Mouse (Mus musculus): ENCODE measurements around the gene Bcar1. TPM values are rescaled to one million over a fixed set of nuclear protein-coding genes. Genes with fewer than 3 reads are reported as not detected.

Gene Bcar1
- polyA plus RNA-seq, 1 experiment, result 20.4 TPM

- Histone ChIP-seq H3K27me3 (ENCODE audit: control insufficient read depth, insufficient read depth, low read length) (no peaks in the 10 kb centered on the region), H3K27ac (ENCODE audit: insufficient read depth, low read length) (no peak overlapping the region), H3K36me3 (ENCODE audit: control insufficient read depth, insufficient read depth, low read length) (peaks cover 3% of the 10 kb centered on the region; the same call in 1 of the 2 replicates), H3K4me1 (ENCODE audit: control insufficient read depth, insufficient read depth, insufficient read length) (no peaks in the 10 kb centered on the region), H3K4me3 (ENCODE audit: extremely low read depth, insufficient read depth, insufficient read length) (no peak overlapping the region)
- DNase-seq (ENCODE audit: low read depth in 1 of 2, low spot score in 2 of 2), result no peak
- TF ChIP-seq CTCF (IDR thresholded peaks at IDR 0.05; ENCODE audit: extremely low read depth, insufficient read depth, insufficient read length, insufficient replicate concordance) (no peak), POLR2A (IDR thresholded peaks at IDR 0.05; ENCODE audit: low read depth, low read length) (no peak)
- 92% methylated on average over 7 of the region's 7 CpGs for WGBS
Observed at GRCm38 (mm10) chr8:111778801-111779200, 35.2 kb upstream of the Bcar1 start.

GRCm38 (mm10) chr8:111776492-111776891, 32.9 kb upstream of the Bcar1 start:
- Histone ChIP-seq H3K36me3 (ENCODE audit: control insufficient read depth, insufficient read depth, low read length) (peaks cover 3% of the 10 kb centered on the region; the same call in 1 of the 2 replicates), H3K4me1 (ENCODE audit: control insufficient read depth, insufficient read depth, insufficient read length) (no peaks in the 10 kb centered on the region), H3K27me3 (ENCODE audit: control insufficient read depth, insufficient read depth, low read length) (no peaks in the 10 kb centered on the region), H3K27ac (ENCODE audit: insufficient read depth, low read length) (no peak overlapping the region), H3K4me3 (ENCODE audit: extremely low read depth, insufficient read depth, insufficient read length) (no peak overlapping the region)
- no peak for TF ChIP-seq POLR2A (IDR thresholded peaks at IDR 0.05; ENCODE audit: low read depth, low read length)
- no peak for TF ChIP-seq CTCF (IDR thresholded peaks at IDR 0.05; ENCODE audit: extremely low read depth, insufficient read depth, insufficient read length, insufficient replicate concordance)
- no peak for DNase-seq (ENCODE audit: low read depth in 1 of 2, low spot score in 2 of 2)
- WGBS, result 79% methylated on average over 4 of the region's 4 CpGs

DNA sequence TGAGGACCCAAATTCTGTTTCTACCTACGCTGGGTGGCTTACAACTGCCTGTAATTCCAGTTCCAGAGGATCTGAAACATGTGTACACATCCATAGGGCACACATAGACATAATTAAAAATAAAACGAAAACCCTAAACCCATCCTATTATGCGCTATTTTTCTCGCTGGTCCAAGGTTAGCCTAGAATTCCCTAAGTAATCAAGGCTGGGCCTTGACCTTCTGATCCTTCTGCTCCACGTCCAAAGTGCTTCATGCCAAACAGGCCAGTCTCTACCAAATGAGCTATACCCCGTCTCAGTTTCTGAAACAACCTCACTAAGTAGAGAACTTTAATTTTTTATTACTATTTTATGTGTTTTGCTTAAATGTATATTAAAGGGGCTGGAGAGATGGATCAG, 32.2 kb upstream of the Bcar1 start:
- no peak overlapping the region for H3K4me3 ChIP-seq (ENCODE audit: extremely low read depth, insufficient read depth, insufficient read length)
- H3K4me1 ChIP-seq (ENCODE audit: control insufficient read depth, insufficient read depth, insufficient read length), result no peaks in the 10 kb centered on the region
- DNase-seq (ENCODE audit: low read depth in 1 of 2, low spot score in 2 of 2), result no peak
- H3K27me3 ChIP-seq (ENCODE audit: control insufficient read depth, insufficient read depth, low read length), result no peaks in the 10 kb centered on the region
- 91% methylated on average over 6 of the region's 6 CpGs for WGBS
- no peak overlapping the region for H3K27ac ChIP-seq (ENCODE audit: insufficient read depth, low read length)
- TF ChIP-seq CTCF (IDR thresholded peaks at IDR 0.05; ENCODE audit: extremely low read depth, insufficient read depth, insufficient read length, insufficient replicate concordance), result no peak
- no peak for TF ChIP-seq POLR2A (IDR thresholded peaks at IDR 0.05; ENCODE audit: low read depth, low read length)
- H3K36me3 ChIP-seq (ENCODE audit: control insufficient read depth, insufficient read depth, low read length), result peaks cover 3% of the 10 kb centered on the region; the same call in 1 of the 2 replicates

DNA sequence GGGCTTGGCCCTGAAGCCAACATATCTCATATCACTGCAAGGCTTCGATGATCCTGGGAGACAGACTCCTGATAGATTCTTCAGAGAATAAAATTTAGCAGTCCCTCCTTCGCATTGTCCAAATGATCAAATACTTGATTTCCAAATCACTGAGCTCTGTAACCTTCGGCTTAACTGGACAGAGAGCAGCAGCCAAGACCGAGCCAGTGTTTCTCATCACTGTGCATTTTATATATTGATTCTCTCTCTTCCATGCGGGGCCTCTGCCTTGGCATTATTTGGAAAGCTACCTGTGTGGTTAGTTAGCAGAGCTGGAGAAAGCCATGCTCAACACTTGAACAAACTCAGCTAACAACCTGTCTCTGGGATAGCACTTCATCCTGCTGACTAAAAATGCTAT, 29.9 kb upstream of the Bcar1 start:
- 94% methylated on average over 5 of the region's 5 CpGs for WGBS
- H3K36me3 ChIP-seq (ENCODE audit: control insufficient read depth, insufficient read depth, low read length), result peaks cover 5% of the 10 kb centered on the region
- no peak overlapping the region for H3K27ac ChIP-seq (ENCODE audit: insufficient read depth, low read length)
- DNase-seq (ENCODE audit: low read depth in 1 of 2, low spot score in 2 of 2), result no peak
- no peak for TF ChIP-seq CTCF (IDR thresholded peaks at IDR 0.05; ENCODE audit: extremely low read depth, insufficient read depth, insufficient read length, insufficient replicate concordance)
- no peak for TF ChIP-seq POLR2A (IDR thresholded peaks at IDR 0.05; ENCODE audit: low read depth, low read length)
- no peak overlapping the region for H3K4me3 ChIP-seq (ENCODE audit: extremely low read depth, insufficient read depth, insufficient read length)
- H3K27me3 ChIP-seq (ENCODE audit: control insufficient read depth, insufficient read depth, low read length), result no peaks in the 10 kb centered on the region
- H3K4me1 ChIP-seq (ENCODE audit: control insufficient read depth, insufficient read depth, insufficient read length), result no peaks in the 10 kb centered on the region

DNA sequence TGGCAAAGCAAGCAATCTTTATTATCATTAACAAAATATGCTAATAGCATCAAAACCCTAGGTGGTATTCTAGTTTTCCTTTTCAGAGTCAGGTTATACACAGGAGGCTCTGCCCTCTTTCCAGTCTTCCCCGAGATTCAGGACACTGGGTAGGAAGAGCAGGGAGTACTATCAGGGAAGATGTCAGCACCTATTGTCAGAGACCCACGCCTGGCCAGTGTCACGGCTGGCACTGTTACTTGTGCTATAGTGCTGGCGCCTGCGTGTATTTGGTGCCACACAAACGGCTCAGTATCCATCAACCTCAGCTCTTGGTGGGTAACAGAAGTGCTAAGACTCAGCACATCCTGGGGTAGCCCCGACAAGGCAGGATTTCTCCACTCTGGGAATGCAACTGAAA, 29.4 kb upstream of the Bcar1 start:
- peaks cover 6% of the 10 kb centered on the region for H3K36me3 ChIP-seq (ENCODE audit: control insufficient read depth, insufficient read depth, low read length)
- H3K27ac ChIP-seq (ENCODE audit: insufficient read depth, low read length), result no peak overlapping the region
- H3K4me3 ChIP-seq (ENCODE audit: extremely low read depth, insufficient read depth, insufficient read length), result no peak overlapping the region
- WGBS, result 94% methylated on average over 7 of the region's 7 CpGs
- no peak for DNase-seq (ENCODE audit: low read depth in 1 of 2, low spot score in 2 of 2)
- no peaks in the 10 kb centered on the region for H3K4me1 ChIP-seq (ENCODE audit: control insufficient read depth, insufficient read depth, insufficient read length)
- no peak for TF ChIP-seq POLR2A (IDR thresholded peaks at IDR 0.05; ENCODE audit: low read depth, low read length)
- no peak for TF ChIP-seq CTCF (IDR thresholded peaks at IDR 0.05; ENCODE audit: extremely low read depth, insufficient read depth, insufficient read length, insufficient replicate concordance)
- H3K27me3 ChIP-seq (ENCODE audit: control insufficient read depth, insufficient read depth, low read length), result no peaks in the 10 kb centered on the region

DNA sequence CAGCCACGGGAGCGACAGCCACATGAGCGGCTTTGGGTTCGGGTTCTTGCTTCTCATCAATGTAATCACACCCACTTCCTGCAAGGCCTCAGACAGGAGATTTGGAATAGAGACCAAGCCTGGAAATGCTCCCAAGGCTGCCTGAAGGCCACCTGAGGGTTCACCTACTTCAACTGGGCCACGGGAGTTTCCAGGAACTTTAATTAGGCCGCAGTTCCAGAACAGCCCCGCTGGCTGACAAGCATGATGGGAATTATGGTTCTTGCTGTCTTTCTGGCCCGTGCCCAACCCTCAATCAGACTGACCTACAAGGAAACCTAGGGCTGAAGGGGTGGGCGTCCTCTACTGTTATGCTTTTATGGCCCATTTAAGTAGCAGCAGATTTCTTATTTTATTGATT, 28.5 kb upstream of the Bcar1 start:
- 92% methylated on average over 9 of the region's 9 CpGs for WGBS
- Histone ChIP-seq H3K4me3 (ENCODE audit: extremely low read depth, insufficient read depth, insufficient read length) (no peak overlapping the region), H3K27me3 (ENCODE audit: control insufficient read depth, insufficient read depth, low read length) (no peaks in the 10 kb centered on the region), H3K36me3 (ENCODE audit: control insufficient read depth, insufficient read depth, low read length) (peaks cover 6% of the 10 kb centered on the region), H3K27ac (ENCODE audit: insufficient read depth, low read length) (no peak overlapping the region), H3K4me1 (ENCODE audit: control insufficient read depth, insufficient read depth, insufficient read length) (no peaks in the 10 kb centered on the region)
- TF ChIP-seq CTCF (IDR thresholded peaks at IDR 0.05; ENCODE audit: extremely low read depth, insufficient read depth, insufficient read length, insufficient replicate concordance), result no peak
- TF ChIP-seq POLR2A (IDR thresholded peaks at IDR 0.05; ENCODE audit: low read depth, low read length), result no peak
- no peak for DNase-seq (ENCODE audit: low read depth in 1 of 2, low spot score in 2 of 2)

DNA sequence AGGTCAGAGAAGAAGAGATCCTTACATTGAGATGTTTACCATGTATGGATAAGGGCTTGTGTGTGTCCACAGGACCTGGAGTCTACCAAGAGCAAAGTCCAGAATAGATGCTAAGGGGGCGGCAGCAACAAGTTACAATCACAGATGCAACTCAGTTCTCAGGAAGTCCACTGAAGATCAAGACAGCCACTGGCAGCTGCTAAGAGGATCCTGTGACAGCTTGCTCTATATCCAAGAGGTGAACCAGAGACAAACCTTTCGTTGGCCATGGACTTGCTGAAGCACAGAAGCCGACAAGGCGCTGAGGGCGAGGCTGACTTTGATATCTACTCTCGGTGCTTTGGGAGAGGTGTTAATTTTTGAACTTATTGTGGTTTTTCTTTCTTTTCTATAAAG, 28.0 kb upstream of the Bcar1 start:
- Histone ChIP-seq H3K36me3 (ENCODE audit: control insufficient read depth, insufficient read depth, low read length) (peaks cover 6% of the 10 kb centered on the region), H3K4me3 (ENCODE audit: extremely low read depth, insufficient read depth, insufficient read length) (no peak overlapping the region), H3K27ac (ENCODE audit: insufficient read depth, low read length) (no peak overlapping the region), H3K27me3 (ENCODE audit: control insufficient read depth, insufficient read depth, low read length) (no peaks in the 10 kb centered on the region), H3K4me1 (ENCODE audit: control insufficient read depth, insufficient read depth, insufficient read length) (no peaks in the 10 kb centered on the region)
- 91% methylated on average over 6 of the region's 6 CpGs for WGBS
- TF ChIP-seq CTCF (IDR thresholded peaks at IDR 0.05; ENCODE audit: extremely low read depth, insufficient read depth, insufficient read length, insufficient replicate concordance), result no peak
- no peak for TF ChIP-seq POLR2A (IDR thresholded peaks at IDR 0.05; ENCODE audit: low read depth, low read length)
- no peak for DNase-seq (ENCODE audit: low read depth in 1 of 2, low spot score in 2 of 2)

Measured in spleen, adult 2 months (tissue).